Mouse (Mus musculus): ENCODE results near the gene Med13l.

GRCm38 (mm10) chr5:118574997-118575396, 14.5 kb downstream of the Med13l start:
- TF ChIP-seq CTCF (IDR thresholded peaks at IDR 0.05; ENCODE audit: low read depth, low read length), result no peak
- TF ChIP-seq POLR2A (IDR thresholded peaks at IDR 0.05; ENCODE audit: extremely low read depth, insufficient read depth, low read length), result no peak

All from liver, adult 2 months (tissue).